Mouse (Mus musculus) adrenal gland, adult (tissue): ENCODE data around the gene Lpcat1.

Source experiments
- DNase-seq, 2 experiments: peaks; one replicate each; pipeline ENCODE4 v3.0.0; 2022 to 2023; ENCODE audit warnings: low spot score in 1 of 2; ENCODE audit not compliant: inconsistent age in 2 of 2

The Lpcat1 gene

DNA sequence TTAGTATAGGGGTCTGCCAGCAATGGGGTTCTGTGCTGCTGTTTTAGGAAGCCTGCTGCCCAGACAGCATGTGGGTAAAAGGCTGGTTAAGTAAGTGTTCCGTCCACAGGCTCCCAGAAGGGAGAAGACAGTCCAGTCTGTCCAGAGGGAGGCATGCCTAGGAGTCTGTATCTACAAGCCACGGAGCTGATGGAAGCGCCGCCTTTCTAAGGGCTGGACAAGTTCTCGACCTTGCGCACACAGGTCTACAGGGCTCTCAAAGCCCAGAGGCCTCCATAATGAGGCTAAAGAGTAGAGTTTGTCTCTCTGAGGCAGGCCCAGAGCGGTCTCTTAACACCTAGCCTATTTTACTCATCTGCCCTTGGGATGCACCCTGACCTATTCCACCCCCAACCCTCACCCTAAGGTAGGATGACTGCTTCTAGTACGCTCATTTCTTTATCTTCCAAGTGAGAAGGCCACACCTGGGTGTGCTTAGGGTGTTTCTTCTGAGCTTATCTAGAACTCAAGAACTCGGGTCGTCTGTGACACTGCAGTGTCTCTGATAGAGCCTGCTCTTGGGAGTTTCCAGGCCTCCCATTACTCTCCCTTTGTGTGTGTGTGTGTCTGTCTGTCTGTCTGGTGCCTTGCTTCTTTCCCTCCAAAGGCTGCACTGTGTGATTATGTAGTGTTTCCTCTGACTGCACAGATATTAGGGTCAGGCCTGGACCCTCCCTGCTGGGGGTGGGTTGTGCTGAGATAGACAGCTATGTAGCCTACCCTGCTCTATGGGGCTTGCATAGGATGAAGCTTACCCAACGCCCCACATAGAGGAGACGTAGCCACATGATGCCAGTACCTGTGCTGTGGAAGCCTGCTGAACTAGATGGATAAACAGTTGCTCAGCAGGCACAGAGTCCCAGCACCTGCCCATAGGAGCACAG, 8.3 kb downstream of the Lpcat1 start:
- DNase-seq: no peak

- no peak for DNase-seq
Measured at GRCm38 (mm10) chr13:73476259-73476658, 9.3 kb downstream of the Lpcat1 start.

- DNase-seq: no peak
Measured at GRCm38 (mm10) chr13:73476796-73477195, 9.8 kb downstream of the Lpcat1 start.

GRCm38 (mm10) chr13:73477841-73478240, 10.8 kb downstream of the Lpcat1 start:
- no peak for DNase-seq

DNA sequence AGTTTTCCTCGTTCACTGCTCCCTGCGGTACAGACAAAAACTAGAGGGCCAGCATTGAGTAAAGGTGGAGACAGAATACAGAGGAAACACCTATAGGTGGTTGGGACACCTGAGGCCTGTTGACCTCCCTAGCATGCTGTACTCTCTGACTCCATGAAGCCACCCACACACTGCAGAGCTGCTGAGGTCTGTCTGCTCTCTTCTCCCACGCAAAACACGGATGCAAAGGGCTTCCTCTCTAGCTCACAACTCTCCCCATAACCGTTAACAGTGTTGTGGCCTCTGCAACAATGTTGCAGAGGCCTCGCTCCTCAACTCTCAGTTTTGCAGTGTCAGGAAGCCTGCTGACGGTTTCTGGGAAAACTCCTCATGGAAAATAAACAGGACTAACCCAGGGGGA, 15.5 kb downstream of the Lpcat1 start:
- no peak for DNase-seq

GRCm38 (mm10) chr13:73483331-73483730, 16.3 kb downstream of the Lpcat1 start:
- DNase-seq: no peak

GRCm38 (mm10) chr13:73484171-73484570, 17.2 kb downstream of the Lpcat1 start:
- no peak for DNase-seq

GRCm38 (mm10) chr13:73488105-73488504, 21.1 kb downstream of the Lpcat1 start:
- no peak for DNase-seq

DNA sequence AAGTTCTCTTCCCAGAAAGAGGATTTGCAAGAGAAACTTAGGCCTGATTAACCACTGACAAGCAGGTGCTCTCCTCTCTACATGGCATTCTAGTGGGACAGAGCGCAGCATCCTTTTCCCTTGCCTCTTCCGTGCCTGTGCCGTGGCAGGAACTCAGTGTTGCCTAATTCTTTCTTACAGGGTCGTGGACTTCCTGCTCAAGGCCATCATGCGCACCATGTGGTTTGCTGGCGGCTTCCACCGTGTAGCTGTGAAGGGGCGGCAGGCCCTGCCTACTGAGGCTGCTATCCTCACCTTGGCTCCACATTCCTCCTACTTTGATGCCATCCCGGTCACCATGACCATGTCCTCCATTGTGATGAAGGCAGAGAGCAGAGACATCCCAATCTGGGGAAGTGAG, 21.7 kb downstream of the Lpcat1 start:
- no peak for DNase-seq

DNA sequence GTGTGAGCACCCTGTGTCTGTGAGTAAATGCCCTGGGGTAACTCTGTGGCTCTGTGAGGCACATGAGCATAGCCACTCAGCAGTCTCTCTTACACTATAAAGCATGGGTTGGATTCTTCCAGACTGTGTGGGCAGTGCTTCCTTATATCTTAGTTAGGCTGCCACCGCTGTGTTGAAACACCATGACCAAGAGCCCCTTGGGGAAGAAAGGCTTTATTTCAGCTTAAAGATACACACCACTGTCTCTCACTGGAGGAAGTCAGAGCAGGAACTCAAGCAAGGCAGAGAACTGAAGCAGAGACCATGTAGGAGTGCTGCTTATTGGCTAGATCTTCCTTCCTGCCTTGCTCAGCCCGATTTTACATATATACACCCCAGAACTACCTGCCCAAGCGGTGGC, 23.0 kb downstream of the Lpcat1 start:
- DNase-seq: no peak

DNA sequence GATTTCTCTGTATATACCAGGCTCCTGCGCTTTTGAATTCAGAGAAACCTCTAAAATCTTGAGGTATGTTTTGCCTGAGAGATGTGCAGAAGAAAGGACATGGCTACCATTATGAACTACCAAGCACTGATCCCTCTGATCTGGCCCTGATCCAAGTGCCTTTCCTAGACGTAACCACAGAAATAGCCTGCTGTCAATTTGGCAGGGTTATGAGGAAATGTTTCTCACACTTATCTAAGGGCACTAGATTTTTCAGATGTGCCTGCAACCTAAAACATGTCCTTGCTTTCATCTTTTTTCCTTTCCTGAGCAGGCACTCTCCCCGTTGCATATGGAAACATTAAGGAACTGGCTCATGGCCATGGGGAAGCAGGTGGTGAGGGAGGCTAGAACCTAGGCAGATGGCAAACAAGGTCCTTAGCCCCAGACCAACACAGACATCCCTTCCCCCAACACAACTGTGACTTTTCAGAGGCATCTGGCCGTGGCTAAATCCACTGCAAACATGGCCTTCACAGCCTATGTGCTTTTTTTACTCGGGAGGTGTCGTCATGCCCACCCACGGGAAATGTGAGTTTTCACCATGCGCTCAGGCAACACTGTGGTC, 23.7 kb downstream of the Lpcat1 start:
- no peak for DNase-seq

GRCm38 (mm10) chr13:73493183-73493582, 26.2 kb downstream of the Lpcat1 start:
- DNase-seq: no peak

DNA sequence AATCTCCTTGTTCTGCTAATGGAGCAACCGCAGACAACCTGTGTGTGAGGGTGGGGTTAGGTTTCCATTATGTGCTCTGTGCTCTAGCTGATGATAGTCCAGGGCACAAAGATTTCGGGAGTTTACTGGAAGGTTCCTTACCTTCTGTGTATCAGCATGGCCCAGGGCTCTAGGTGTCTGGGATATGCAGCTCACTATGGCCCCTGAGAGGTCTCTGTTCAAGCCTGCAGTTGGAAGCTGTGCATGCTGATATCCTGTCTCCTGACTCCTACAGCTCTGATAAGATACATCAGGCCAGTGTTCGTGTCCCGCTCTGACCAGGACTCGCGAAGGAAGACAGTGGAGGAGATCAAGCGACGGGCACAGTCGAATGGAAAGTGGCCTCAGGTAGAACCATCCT, 27.5 kb downstream of the Lpcat1 start:
- no peak for DNase-seq

DNA sequence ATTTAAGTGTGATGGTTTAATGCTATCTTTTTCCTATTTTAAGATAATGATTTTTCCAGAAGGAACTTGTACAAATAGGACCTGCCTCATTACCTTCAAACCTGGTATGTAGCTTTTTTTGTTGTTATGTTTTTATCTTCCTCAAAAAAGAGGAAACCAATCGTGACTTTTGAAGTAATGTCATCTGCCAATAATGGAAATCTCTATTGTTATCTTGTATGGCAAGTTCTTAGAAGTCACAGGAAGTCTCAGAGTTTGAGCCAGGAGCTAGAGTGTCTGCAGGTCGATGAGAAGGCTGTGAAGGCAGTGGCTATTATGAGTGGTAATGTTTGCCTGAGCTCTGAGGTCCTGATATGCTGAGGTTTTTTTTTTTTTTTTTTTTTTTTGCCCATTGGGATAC, 29.1 kb downstream of the Lpcat1 start:
- DNase-seq: no peak

GRCm38 (mm10) chr13:73499893-73500604, 33.1 kb downstream of the Lpcat1 start:
- DNase-seq: peak in 1 of 2 experiments; percentile 52

- peak in 1 of 2 experiments; percentile 29 for DNase-seq
Measured at GRCm38 (mm10) chr13:73502719-73503118, 35.7 kb downstream of the Lpcat1 start.

GRCm38 (mm10) chr13:73505686-73506467, 38.9 kb downstream of the Lpcat1 start:
- DNase-seq: peak; percentile 74 to 93

GRCm38 (mm10) chr13:73508817-73509550, 42.0 kb downstream of the Lpcat1 start:
- DNase-seq: peak; percentile 26 to 59

DNA sequence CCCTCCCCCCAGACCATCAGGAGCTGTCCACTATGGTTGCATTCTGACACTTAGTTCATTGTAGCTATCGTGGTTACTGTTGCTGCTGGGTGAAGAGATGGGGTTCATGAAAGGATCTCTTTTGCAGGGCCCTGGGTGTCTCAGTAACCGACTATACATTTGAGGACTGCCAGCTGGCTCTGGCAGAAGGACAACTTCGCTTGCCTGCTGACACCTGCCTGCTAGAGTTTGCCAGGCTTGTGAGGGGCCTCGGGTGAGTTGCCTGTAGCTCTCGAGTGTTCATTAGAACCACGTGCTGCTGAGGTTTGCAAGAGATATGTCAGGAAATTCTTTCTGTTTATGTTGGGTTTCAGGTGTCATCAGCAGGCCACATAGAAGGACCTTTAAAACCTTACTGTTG, 42.9 kb downstream of the Lpcat1 start:
- DNase-seq: no peak
